Mouse (Mus musculus) forebrain, embryonic 16.5 days (tissue): ENCODE measurements around the gene Ipo11. TPM values are rescaled to one million over a fixed set of nuclear protein-coding genes. Genes with fewer than 3 reads are reported as not detected.

Source experiments
- ATAC-seq: fragments of 200-750 bp; cut with Nextera tagmentation; 2 replicates; pipeline ENCODE4 v1.8.0; 2017; ENCODE audit warnings: mild to moderate bottlenecking, moderate library complexity
- H3K27ac ChIP-seq: fragments of 300-500 bp; sonication (generic); 2 replicates; pipeline ENCODE4 v1.5.1; 2014; ENCODE audit warnings: low read length, control low read depth
- H3K27me3 ChIP-seq: fragments of 300-500 bp; sonication (generic); replicated peaks from 2 replicates; pipeline ENCODE4 v1.6.1; 2014; ENCODE audit warnings: low read length; ENCODE audit not compliant: control insufficient read depth, insufficient read depth
- H3K36me3 ChIP-seq: fragments of 300-500 bp; sonication (generic); 2 replicates; pipeline ENCODE4 v1.6.1; 2014; ENCODE audit not compliant: control insufficient read depth, insufficient read depth
- H3K4me1 ChIP-seq: fragments of 300-500 bp; sonication (generic); replicated peaks from 2 replicates; pipeline ENCODE4 v1.6.1; 2014; ENCODE audit warnings: low read length; ENCODE audit not compliant: control insufficient read depth, insufficient read depth
- H3K4me2 ChIP-seq: fragments of 300-500 bp; sonication (generic); 2 replicates; pipeline ENCODE4 v1.6.1; 2014; ENCODE audit warnings: mild to moderate bottlenecking, low read length, control low read depth
- H3K4me3 ChIP-seq: fragments of 300-500 bp; sonication (generic); replicated peaks from 2 replicates; pipeline ENCODE4 v1.5.1; 2014; ENCODE audit warnings: mild to moderate bottlenecking, low read length, control low read depth
- H3K9ac ChIP-seq: fragments of 300-500 bp; sonication (generic); replicated peaks from 2 replicates; pipeline ENCODE4 v1.6.1; 2014; ENCODE audit warnings: low read depth, low read length, control low read depth
- H3K9me3 ChIP-seq: fragments of 300-500 bp; sonication (generic); 2 replicates; pipeline ENCODE4 v1.6.1; 2016; ENCODE audit warnings: low read length; ENCODE audit not compliant: control insufficient read depth
- WGBS: fragments of 180-500 bp; shearing (Covaris S2); extraction: QIAGEN DNeasy Blood & Tissue Kit; methylation state at CpG from one replicate; pipeline ENCODE4 v1.1.7; 2014; 5-methylcytosine and 5-hydroxymethylcytosine counted together
- polyA plus RNA-seq: library from polyadenylated mRNA; unstranded; fragments of >200 nt; fragmentation: Nextera tagmentation; extraction: Ambion mirVana; gene quantifications from 2 replicates; pipeline ENCODE4 v1.2.1, GENCODE M21; 2015

The Ipo11 gene
- polyA plus RNA-seq, 1 experiment from 2014 or later = 44.9 TPM

DNA sequence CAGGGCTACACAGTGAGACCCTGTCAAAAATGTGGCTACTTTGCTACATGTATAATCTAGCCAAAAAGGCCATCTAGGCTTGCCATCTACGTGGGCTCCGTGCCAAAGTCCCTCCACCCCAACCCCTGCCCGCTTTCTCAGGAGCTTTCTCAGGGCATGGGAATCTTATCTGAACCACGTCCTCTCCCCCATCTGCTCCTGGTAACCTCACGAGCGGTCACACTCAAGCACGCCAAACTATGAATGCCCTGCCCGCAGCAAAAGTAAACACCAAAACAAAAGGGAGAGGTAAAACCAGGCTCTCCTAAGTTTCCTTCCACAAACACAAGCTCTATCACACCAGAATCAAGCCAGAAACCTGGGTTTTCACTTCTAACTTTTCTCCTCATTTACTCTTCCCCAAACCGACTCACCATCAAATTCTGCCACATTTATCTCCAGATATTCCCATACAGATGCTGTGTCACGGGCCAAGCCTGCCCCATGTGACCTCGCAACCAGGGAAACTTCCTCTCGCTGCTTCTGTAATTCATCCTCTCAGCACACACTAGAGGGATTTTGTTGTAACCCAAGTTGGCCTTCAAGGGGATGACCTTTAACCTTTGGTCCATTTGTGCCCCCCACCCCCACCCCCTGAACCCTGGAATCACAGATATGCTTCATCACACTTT lies 107.3 kb downstream of the Ipo11 start:
- H3K4me2 ChIP-seq = no peak overlapping the region
- H3K36me3 ChIP-seq = no peaks in the 10 kb centered on the region
- WGBS = 93% methylated on average over 12 of the region's 12 CpGs
- H3K27ac ChIP-seq = no peak overlapping the region
- H3K9me3 ChIP-seq = no peaks in the 10 kb centered on the region
- H3K4me3 ChIP-seq = no peak overlapping the region
- ATAC-seq = no peak
- H3K9ac ChIP-seq = no peak overlapping the region
- no peaks in the 10 kb centered on the region for H3K4me1 ChIP-seq
- no peaks in the 10 kb centered on the region for H3K27me3 ChIP-seq

DNA sequence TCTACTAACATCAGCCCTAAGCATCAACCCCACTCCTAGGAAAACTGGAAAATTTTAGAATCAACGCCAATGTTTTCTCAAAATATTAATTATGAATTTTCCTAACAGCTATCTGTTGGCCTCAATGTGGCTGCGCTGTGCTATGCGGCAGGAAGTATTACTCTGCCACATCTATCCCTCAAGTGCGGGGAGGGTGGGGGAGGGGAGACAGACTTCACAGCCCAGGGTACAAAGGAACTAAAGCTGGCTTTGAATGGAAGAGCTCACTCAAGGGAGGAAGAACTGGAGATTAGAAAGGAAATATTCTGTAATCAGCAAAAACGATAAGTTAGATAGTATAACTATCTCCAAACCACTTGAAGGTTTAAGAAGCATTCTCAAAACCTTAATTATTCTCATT lies 111.1 kb downstream of the Ipo11 start:
- 73% methylated on average over 5 of the region's 5 CpGs for WGBS
- no peaks in the 10 kb centered on the region for H3K36me3 ChIP-seq
- no peaks in the 10 kb centered on the region for H3K27me3 ChIP-seq
- no peak overlapping the region for H3K4me3 ChIP-seq
- H3K4me1 ChIP-seq = no peaks in the 10 kb centered on the region; the same call in 1 of the 2 replicates
- H3K4me2 ChIP-seq = no peak overlapping the region
- ATAC-seq = no peak
- no peak overlapping the region for H3K27ac ChIP-seq
- H3K9ac ChIP-seq = no peak overlapping the region
- H3K9me3 ChIP-seq = no peaks in the 10 kb centered on the region

DNA sequence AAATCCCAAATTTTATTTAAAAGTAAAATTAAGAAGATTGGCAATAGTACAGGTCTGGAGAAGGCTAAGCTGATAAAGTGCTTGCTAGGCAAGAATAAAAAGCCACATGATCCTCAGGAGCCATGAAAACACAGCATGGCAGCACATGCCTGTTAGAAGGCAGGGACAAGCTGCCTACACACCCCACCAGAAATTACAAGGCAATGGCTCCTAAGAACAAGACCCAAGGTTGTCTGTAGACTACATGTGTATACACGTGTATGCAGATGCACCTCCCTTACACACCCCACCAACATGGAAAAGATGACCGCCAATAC lies 112.9 kb downstream of the Ipo11 start:
- Histone ChIP-seq H3K4me2 (no peak overlapping the region), H3K9me3 (no peaks in the 10 kb centered on the region), H3K27ac (no peak overlapping the region; the same call in 1 of the 2 replicates), H3K4me1 (no peaks in the 10 kb centered on the region; the same call in 1 of the 2 replicates), H3K36me3 (no peaks in the 10 kb centered on the region), H3K4me3 (no peak overlapping the region), H3K27me3 (no peaks in the 10 kb centered on the region), H3K9ac (no peak overlapping the region)
- WGBS = 93% methylated on average over 2 of the region's 2 CpGs
- peak; percentile 84 for ATAC-seq

DNA sequence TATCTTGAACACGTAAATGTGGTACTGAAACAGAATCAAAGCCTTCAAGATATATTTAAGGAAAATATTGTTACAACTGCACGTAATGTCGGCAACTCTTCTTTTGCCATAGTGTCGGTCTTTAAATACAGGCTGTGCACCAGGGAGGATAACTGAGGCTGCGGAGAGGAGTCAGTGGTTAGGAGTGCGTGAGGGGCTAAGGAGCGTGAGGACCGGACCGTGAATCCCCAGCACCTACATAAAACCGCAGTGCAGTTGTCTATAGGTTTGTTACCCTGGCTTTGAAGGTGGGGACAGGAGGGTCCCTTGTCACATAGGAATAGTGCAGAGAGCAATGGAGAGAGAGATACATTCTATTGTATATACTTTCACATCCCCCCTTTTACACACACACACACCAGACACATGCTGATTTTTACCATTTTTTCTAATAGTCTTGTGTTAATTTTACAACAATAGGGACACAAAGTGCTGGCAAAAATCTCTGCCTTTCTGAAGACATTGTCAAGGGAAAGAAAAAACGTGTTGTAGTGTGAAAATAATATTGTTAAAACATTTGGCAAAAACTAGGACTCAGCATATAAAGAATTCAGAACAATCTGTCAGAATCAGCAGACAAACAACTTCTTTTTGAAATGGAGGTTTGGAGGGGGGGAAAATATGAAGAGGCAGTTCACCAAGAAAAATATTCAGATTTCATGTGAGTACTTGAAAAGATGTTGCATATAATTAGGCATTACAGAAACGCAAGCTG lies 113.5 kb downstream of the Ipo11 start:
- no peaks in the 10 kb centered on the region for H3K36me3 ChIP-seq
- H3K27ac ChIP-seq = no peak overlapping the region
- H3K27me3 ChIP-seq = no peaks in the 10 kb centered on the region
- WGBS = 88% methylated on average over 12 of the region's 12 CpGs
- H3K4me2 ChIP-seq = no peak overlapping the region
- H3K9ac ChIP-seq = no peak overlapping the region
- no peaks in the 10 kb centered on the region; the same call in 1 of the 2 replicates for H3K4me1 ChIP-seq
- no peak overlapping the region for H3K4me3 ChIP-seq
- H3K9me3 ChIP-seq = no peaks in the 10 kb centered on the region
- peak; percentile 63 for ATAC-seq

DNA sequence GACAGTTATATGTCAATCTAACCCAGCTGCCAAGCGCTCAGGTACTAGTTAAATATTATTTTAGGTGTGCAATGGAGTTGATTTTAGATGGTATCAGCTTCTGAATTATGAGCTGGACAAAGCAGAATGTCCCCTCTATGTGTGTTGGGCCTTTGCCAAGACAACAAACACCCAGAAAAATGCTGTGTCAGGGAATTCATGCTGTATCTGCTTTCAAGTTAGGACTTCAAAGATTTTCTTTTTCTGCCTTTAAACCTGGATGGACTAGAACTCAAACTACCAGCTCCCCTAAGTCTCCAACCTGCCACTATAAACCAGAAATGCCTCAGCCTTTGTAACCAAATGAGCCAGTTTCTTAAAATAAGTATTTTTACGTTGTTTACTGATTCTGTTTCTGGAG lies 116.6 kb downstream of the Ipo11 start:
- Histone ChIP-seq H3K9ac (no peak overlapping the region), H3K27me3 (no peaks in the 10 kb centered on the region), H3K4me1 (no peaks in the 10 kb centered on the region; the same call in 1 of the 2 replicates), H3K4me2 (no peak overlapping the region), H3K4me3 (no peak overlapping the region), H3K36me3 (no peaks in the 10 kb centered on the region), H3K9me3 (no peaks in the 10 kb centered on the region), H3K27ac (no peak overlapping the region)
- no peak for ATAC-seq
- 96% methylated on average over 2 of the region's 2 CpGs for WGBS

DNA sequence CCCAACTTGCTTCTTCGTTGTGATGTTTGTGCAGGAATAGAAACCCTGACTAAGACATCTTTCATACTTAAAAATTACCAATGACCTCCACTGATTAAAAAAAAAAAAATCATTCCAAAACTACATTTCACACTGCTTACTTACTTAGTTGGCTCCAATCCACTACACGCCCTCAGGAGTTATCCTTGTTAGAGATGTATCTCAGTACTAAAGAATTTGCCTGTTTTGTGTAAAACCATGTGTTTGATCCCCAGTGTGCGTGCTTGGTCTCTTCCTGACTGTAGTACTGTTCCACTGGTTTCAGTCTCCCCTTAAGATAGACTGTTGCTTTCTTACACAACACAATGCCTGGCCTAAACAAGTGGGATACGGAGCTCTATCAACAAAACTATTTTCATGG lies 117.0 kb downstream of the Ipo11 start:
- Histone ChIP-seq H3K4me3 (no peak overlapping the region), H3K4me1 (no peaks in the 10 kb centered on the region; the same call in 1 of the 2 replicates), H3K36me3 (no peaks in the 10 kb centered on the region), H3K27ac (no peak overlapping the region), H3K9ac (no peak overlapping the region), H3K4me2 (no peak overlapping the region), H3K9me3 (no peaks in the 10 kb centered on the region), H3K27me3 (no peaks in the 10 kb centered on the region)
- ATAC-seq = no peak
- 94% methylated on average over 4 of the region's 4 CpGs for WGBS

DNA sequence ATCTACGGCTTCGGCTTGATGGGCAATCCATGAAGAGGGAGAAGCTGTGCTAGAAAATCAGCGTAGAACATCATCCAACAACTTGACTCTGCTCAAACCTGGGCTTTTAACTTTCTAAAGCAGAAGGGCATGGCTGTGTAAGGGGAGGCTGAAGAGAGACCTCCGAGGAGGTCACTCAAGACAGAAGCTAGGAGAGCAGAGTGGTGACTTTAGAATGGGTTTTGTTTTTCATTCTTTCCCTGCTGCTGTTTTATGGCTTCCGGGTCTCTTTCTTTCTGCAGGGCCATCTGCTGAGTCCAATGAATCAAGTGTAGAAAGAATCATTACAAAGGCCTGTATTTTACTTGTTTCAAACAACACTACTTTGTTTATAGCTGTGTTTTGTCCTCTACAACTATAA lies 119.7 kb downstream of the Ipo11 start:
- Histone ChIP-seq H3K4me2 (no peak overlapping the region), H3K9ac (no peak overlapping the region), H3K27ac (no peak overlapping the region), H3K4me1 (no peaks in the 10 kb centered on the region), H3K9me3 (no peaks in the 10 kb centered on the region), H3K27me3 (no peaks in the 10 kb centered on the region), H3K4me3 (no peak overlapping the region), H3K36me3 (no peaks in the 10 kb centered on the region)
- 81% methylated on average over 5 of the region's 5 CpGs for WGBS
- ATAC-seq = no peak

DNA sequence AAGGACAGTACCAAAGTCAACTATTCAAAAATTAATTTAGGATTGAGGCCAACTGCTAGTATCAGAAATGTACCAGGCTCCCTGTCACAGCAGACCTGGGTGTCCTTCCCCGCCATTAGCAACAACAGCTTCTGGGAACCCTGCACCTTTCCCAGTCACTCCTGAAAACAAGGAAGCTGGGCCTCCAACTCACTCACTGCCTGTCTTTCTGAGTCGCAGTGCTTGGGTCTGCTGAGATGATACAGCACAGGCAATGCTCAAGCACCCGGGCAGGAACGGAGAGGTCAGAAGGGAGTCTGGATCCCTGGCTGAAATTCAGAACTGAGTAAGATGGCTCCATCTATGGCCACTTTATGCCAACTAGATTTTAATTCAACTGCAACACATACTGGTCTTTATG lies 123.2 kb downstream of the Ipo11 start:
- H3K4me2 ChIP-seq = no peak overlapping the region
- H3K4me1 ChIP-seq = no peaks in the 10 kb centered on the region
- H3K9ac ChIP-seq = no peak overlapping the region
- no peak for ATAC-seq
- H3K27ac ChIP-seq = no peak overlapping the region
- H3K27me3 ChIP-seq = no peaks in the 10 kb centered on the region
- WGBS = 88% methylated on average over 4 of the region's 4 CpGs
- H3K36me3 ChIP-seq = peaks cover 8% of the 10 kb centered on the region
- no peaks in the 10 kb centered on the region for H3K9me3 ChIP-seq
- H3K4me3 ChIP-seq = no peak overlapping the region

DNA sequence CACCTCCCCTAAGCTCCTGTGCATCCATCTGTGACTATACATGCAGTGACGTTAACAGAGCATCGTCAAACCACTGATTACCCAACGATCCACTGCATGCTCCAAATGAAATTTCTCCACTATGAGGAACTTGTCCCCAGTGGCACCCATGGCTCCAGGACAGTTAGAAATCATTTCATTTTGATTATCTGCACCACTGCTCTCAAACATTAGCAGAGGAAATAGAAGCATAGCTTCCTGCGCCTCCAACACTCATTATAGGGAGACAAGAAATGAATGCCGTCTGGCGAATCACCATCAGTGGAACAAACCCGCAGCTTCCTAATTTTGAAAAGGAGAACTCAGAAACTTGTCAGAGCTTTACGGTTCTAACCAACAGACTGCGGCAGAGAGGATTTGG lies 123.7 kb downstream of the Ipo11 start:
- Histone ChIP-seq H3K4me3 (no peak overlapping the region), H3K4me1 (no peaks in the 10 kb centered on the region), H3K4me2 (no peak overlapping the region), H3K36me3 (peaks cover 8% of the 10 kb centered on the region), H3K9ac (no peak overlapping the region), H3K27ac (no peak overlapping the region), H3K9me3 (no peaks in the 10 kb centered on the region), H3K27me3 (no peaks in the 10 kb centered on the region)
- WGBS = 84% methylated on average over 9 of the region's 9 CpGs
- no peak for ATAC-seq
